Mouse (Mus musculus): ENCODE data around the gene Slc27a5. TPM values are rescaled to one million over a fixed set of nuclear protein-coding genes. Genes with fewer than 3 reads are reported as not detected.
A peak's percentile ranks its signal among the peaks of the same experiment; 100 is the strongest.

Gene Slc27a5
- polyA plus RNA-seq, 1 experiment from 2014 or later = 17.2 TPM

DNA sequence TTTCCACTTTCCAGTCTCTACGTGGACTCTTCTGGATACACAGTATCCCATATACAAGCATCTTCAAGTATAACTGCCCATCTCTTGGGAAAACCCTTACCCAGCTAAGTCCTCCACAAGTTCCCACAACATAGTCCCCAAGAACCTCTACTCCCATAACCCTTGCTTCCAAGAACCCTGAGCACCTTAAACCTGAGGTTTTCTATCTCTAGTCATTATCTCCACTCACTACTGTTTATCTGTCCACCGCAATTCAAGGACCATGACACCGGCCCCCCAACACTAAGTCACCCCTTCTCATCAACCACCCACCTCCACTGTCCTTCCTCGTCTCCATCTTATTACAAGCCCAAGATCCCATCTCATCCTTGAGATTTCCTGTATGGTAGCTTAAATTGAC lies 38.8 kb upstream of the Slc27a5 start:
- H3K27ac ChIP-seq (replicated peaks) = peak overlapping the region; percentile 98
- no peaks in the 10 kb centered on the region for H3K9me3 ChIP-seq (replicated peaks)
- H3K4me2 ChIP-seq = peak overlapping the region; percentile 86
- H3K36me3 ChIP-seq (replicated peaks) = peaks cover 38% of the 10 kb centered on the region
- H3K4me3 ChIP-seq (replicated peaks) = peak overlapping the region; percentile 87
- no peak for ATAC-seq (ENCODE audit: insufficient read depth)
- peaks cover 68% of the 10 kb centered on the region for H3K4me1 ChIP-seq (replicated peaks)
- peak overlapping the region; percentile 98 for H3K9ac ChIP-seq
- 24% methylated on average over 4 of the region's 4 CpGs for WGBS (ENCODE audit: insufficient replicate concordance)
- H3K27me3 ChIP-seq = peaks cover 10% of the 10 kb centered on the region

DNA sequence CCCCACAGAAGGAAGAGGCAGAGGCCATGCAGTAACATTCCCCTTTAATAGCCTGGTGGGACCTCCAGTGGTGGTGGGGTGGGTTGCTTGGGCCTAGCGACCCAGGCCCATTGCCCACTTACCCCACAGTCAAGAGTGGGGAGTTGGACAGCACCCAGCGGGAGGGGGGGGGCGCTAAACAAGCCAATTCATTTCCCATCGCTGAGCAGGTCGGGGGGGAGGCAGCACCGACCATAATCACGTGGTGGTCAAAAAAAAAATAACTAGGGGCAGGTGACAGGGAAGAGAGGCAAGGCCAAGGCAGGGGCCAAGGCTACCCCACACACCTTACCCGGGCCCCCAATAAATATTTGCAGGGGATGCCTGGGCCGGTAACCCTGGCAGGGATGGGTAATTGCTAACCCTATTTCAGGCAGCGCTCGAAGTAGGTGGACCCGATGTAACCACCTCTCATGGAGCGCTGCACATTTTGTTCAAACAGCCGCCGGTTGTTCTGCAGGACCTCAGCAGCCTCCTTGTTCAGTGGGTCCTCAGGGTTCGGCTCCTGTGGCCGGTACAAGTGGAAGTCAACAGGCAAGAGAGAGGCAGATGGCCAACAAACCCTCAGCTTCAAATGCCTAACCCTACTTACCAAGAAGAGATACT lies 37.3 kb upstream of the Slc27a5 start:
- Histone ChIP-seq H3K4me1 (replicated peaks) (peaks cover 69% of the 10 kb centered on the region), H3K9me3 (replicated peaks) (no peaks in the 10 kb centered on the region), H3K27me3 (no peaks in the 10 kb centered on the region), H3K36me3 (replicated peaks) (peaks cover 53% of the 10 kb centered on the region), H3K27ac (replicated peaks) (peak overlapping the region; percentile 98), H3K9ac (peak overlapping the region; percentile 82), H3K4me3 (replicated peaks) (peak overlapping the region; percentile 78), H3K4me2 (peak overlapping the region; percentile 80)
- ATAC-seq (ENCODE audit: insufficient read depth) = no peak
- 81% methylated on average over 17 of the region's 17 CpGs for WGBS (ENCODE audit: insufficient replicate concordance)

DNA sequence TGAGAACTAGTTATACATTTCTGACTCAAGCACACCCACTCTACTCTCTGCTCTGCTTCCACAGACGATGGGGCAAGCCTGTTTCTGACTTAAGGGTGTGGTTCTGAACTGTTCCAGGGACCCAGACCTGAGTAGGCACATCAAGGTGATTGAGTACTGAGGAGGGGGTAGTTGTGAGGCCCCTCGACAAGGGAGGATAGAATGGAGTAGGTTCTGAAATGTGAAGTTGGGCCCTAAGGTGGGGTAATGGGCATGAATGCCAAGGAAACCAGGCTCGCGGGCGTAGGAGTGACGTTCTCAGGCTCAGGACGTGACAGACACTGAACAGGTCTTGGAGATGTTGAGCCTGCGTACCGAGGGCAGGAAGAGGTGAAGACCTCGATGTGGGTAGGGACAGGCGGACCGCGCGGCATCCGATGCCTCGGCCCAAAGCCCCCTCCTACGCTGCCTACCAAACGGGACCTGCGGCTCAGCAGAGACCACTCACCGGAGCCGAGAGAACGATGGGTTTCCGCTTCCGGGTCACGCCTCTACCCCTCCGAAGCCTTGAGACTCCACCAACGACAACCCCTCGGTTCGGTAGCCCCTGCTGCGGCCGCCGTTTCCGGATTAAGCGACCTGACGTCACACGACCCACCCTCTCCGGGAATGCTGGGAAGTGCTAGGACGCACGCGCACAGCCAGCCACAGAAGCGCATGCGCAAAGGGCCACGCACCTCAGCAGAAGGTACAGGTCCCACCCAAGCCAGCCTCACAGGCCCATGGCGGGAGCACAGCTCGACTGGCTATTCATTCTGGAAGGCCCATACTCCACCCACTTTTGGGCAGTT lies 36.4 kb upstream of the Slc27a5 start, which contains the start of gene Chmp2a:
Chmp2a (minus strand) TSS at position 660 of the 830 bp plus-strand sequence.
- ATAC-seq (ENCODE audit: insufficient read depth) = peak; percentile 68
- H3K27ac ChIP-seq (replicated peaks) = peak within 1 kb of the TSS; percentile 98

DNA sequence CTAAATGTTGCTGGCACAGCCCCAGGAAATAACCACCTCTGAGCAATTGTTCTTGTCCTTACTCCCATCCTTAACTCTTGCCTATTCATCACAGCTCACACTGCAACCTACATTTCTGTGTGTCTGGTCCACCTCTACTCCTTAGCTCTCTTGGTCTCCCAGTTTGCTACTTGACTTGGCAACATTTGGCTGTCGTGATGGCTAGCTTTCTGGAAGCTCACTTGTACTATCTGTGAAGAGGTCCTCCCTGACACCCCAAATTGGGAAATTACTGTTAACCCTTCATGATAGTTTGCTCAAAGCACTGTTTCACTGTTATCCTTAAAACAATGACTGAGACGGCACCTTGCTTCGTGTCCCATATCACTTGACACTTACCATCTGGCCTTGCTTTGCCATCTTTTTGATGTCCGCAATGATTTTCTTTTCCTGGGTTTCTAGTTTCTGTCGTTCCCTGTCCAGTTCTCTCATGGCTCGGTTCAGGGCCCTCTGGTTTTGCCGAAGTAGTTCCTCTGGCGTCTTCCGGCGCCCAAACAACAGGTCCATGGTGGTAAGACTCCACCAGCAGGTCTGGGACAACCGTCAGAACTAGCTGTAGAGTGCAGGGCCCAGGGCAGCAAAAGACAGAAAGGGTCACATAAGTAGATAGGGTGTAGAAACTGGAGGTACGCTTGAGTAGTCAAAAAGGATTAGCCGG lies 35.6 kb upstream of the Slc27a5 start:
- H3K27ac ChIP-seq (replicated peaks) = peak overlapping the region; percentile 98
- 44% methylated on average over 13 of the region's 13 CpGs for WGBS (ENCODE audit: insufficient replicate concordance)

More for the DNA sequence above, 36.4 kb upstream of the Slc27a5 start, which contains the start of gene Chmp2a:
- Histone ChIP-seq H3K36me3 (replicated peaks) (peaks cover 63% of the 10 kb centered on the region), H3K4me3 (replicated peaks) (peak within 1 kb of the TSS; percentile 78), H3K9me3 (replicated peaks) (no peaks in the 10 kb centered on the region), H3K9ac (peak within 1 kb of the TSS; percentile 82), H3K4me2 (peak within 1 kb of the TSS; percentile 80), H3K4me1 (replicated peaks) (peaks cover 60% of the 10 kb centered on the region), H3K27me3 (no peaks in the 10 kb centered on the region)
- under 1% methylated on average over 45 of the region's 45 CpGs for WGBS (ENCODE audit: insufficient replicate concordance)

DNA sequence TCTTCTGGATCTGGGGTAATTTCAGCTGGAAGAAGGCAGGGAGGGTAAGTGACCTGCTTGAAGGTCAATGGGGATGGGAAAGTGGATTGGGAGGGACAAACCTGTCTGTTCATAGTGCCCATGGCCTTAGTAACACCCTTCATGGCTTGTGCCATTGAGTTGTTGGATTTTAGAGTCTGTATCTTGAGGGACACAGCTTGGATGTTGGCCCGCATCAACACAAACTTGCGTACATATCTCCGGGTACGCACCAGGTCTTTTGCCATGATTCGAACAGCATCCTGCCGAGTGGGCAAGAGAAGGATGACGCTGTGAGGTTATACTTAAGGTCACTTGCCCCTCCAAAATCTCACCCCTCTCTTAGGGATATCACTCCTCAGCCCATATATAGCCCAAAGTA lies 34.5 kb upstream of the Slc27a5 start:
- Histone ChIP-seq H3K4me1 (replicated peaks) (peaks cover 51% of the 10 kb centered on the region), H3K36me3 (replicated peaks) (peaks cover 81% of the 10 kb centered on the region), H3K9me3 (replicated peaks) (no peaks in the 10 kb centered on the region), H3K27me3 (no peaks in the 10 kb centered on the region), H3K27ac (replicated peaks) (no peak overlapping the region), H3K4me2 (no peak overlapping the region; the same call in 1 of the 2 replicates), H3K9ac (no peak overlapping the region), H3K4me3 (replicated peaks) (no peak overlapping the region)
- no peak for ATAC-seq (ENCODE audit: insufficient read depth)
- WGBS (ENCODE audit: insufficient replicate concordance) = 88% methylated on average over 7 of the region's 7 CpGs

More for the DNA sequence above, 35.6 kb upstream of the Slc27a5 start:
- peak overlapping the region; percentile 82 for H3K9ac ChIP-seq
- peak overlapping the region; percentile 80 for H3K4me2 ChIP-seq
- H3K36me3 ChIP-seq (replicated peaks) = peaks cover 70% of the 10 kb centered on the region
- no peak for ATAC-seq (ENCODE audit: insufficient read depth)
- H3K9me3 ChIP-seq (replicated peaks) = no peaks in the 10 kb centered on the region
- peak overlapping the region; percentile 78 for H3K4me3 ChIP-seq (replicated peaks)
- H3K4me1 ChIP-seq (replicated peaks) = peaks cover 52% of the 10 kb centered on the region
- H3K27me3 ChIP-seq = no peaks in the 10 kb centered on the region

- 80% methylated on average over 2 of the region's 2 CpGs for WGBS (ENCODE audit: insufficient replicate concordance)
- Histone ChIP-seq H3K27me3 (no peaks in the 10 kb centered on the region), H3K4me2 (no peak overlapping the region), H3K9me3 (replicated peaks) (no peaks in the 10 kb centered on the region), H3K36me3 (replicated peaks) (peaks cover 86% of the 10 kb centered on the region), H3K27ac (replicated peaks) (no peak overlapping the region), H3K9ac (no peak overlapping the region), H3K4me1 (replicated peaks) (peaks cover 52% of the 10 kb centered on the region), H3K4me3 (replicated peaks) (no peak overlapping the region)
- no peak for ATAC-seq (ENCODE audit: insufficient read depth)
Measured at GRCm38 (mm10) chr7:13031983-13032382, 34.0 kb upstream of the Slc27a5 start.

- H3K27me3 ChIP-seq = no peaks in the 10 kb centered on the region
- H3K4me2 ChIP-seq = no peak overlapping the region
- H3K9me3 ChIP-seq (replicated peaks) = no peaks in the 10 kb centered on the region
- 70% methylated on average over 5 of the region's 5 CpGs for WGBS (ENCODE audit: insufficient replicate concordance)
- no peak for ATAC-seq (ENCODE audit: insufficient read depth)
- H3K4me3 ChIP-seq (replicated peaks) = no peak overlapping the region
- H3K36me3 ChIP-seq (replicated peaks) = peaks cover 91% of the 10 kb centered on the region
- peaks cover 52% of the 10 kb centered on the region for H3K4me1 ChIP-seq (replicated peaks)
- H3K27ac ChIP-seq (replicated peaks) = no peak overlapping the region
- no peak overlapping the region for H3K9ac ChIP-seq
Measured at GRCm38 (mm10) chr7:13031069-13031468, 33.1 kb upstream of the Slc27a5 start.

DNA sequence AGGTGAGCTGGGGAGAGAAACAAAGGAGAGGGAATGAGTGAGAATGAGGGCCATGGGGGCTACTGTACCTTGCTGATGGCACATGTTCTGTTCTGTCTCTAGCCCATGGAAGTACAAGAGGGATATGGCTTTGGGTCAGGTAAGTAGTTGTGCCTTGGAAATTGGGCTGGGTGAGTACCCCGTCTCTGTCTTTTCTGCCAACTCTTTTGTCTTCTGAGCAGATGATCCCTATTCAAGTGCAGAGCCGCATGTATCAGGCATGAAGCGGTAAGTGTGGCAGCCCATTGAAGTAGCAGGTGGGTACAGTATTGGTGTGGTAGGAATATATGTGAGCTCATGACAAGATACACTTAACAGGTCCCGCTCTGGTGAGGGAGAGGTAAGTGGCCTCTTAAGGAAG lies 31.0 kb upstream of the Slc27a5 start:
- peaks cover 86% of the 10 kb centered on the region for H3K36me3 ChIP-seq (replicated peaks)
- H3K27me3 ChIP-seq = no peaks in the 10 kb centered on the region
- 83% methylated on average over 4 of the region's 4 CpGs for WGBS (ENCODE audit: insufficient replicate concordance)

DNA sequence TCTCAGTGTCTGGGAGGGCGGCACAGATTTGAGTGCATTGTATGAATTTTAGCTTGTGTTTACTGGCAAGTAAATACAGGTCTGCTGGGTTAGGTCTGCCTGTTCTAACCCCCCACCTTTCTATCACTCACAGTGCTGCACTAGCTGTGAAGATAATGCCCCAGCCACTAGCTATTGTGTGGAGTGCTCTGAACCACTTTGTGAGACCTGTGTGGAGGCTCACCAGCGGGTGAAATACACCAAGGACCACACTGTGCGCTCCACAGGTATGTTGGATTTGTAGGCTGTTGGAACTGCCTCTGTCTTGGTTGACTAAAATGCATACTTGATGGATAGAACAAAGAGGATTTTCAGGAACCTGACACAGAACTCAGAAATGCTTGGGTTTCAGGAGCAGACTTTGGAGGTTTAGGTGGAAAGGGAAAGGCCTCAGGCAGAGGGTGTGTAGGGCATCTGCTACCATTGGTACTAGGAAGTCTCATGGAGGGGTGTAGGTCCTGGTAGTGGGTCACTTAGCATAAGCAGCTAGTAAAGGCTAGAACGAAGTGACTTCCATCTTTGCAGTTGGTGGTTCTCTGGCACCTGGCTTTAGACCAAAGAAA lies 27.6 kb upstream of the Slc27a5 start:
- WGBS (ENCODE audit: insufficient replicate concordance) = 29% methylated on average over 4 of the region's 4 CpGs

More for the DNA sequence above, 31.0 kb upstream of the Slc27a5 start:
- peaks cover 48% of the 10 kb centered on the region for H3K4me1 ChIP-seq (replicated peaks)
- H3K4me3 ChIP-seq (replicated peaks) = no peak overlapping the region
- H3K9me3 ChIP-seq (replicated peaks) = no peaks in the 10 kb centered on the region
- H3K4me2 ChIP-seq = no peak overlapping the region
- ATAC-seq (ENCODE audit: insufficient read depth) = no peak
- no peak overlapping the region for H3K27ac ChIP-seq (replicated peaks)
- H3K9ac ChIP-seq = no peak overlapping the region

DNA sequence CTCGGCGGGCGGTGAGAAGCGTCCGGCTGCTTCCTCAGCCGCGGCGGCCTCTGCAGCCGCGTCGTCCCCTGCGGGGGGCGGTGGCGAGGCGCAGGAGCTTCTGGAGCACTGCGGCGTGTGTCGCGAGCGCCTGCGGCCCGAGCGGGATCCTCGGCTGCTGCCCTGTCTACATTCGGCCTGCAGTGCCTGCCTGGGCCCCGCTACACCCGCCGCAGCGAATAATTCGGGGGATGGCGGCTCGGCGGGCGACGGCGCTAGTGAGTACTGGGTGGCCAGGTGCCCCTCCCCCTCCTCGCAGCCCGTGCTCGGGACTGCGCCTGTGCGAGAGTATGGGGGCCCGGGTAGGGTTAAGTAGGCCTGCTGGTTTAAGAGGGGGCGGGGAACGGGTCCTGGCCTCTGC lies 26.8 kb upstream of the Slc27a5 start:
- H3K4me3 ChIP-seq (replicated peaks) = peak overlapping the region; percentile 89
- ATAC-seq (ENCODE audit: insufficient read depth) = peak; percentile 45
- under 1% methylated on average over 29 of the region's 44 CpGs for WGBS (ENCODE audit: insufficient replicate concordance)

More for the DNA sequence above, 27.6 kb upstream of the Slc27a5 start:
- H3K9ac ChIP-seq = peak overlapping the region; percentile 85
- ATAC-seq (ENCODE audit: insufficient read depth) = no peak
- H3K27ac ChIP-seq (replicated peaks) = peak overlapping the region; percentile 98
- peaks cover 43% of the 10 kb centered on the region for H3K4me1 ChIP-seq (replicated peaks)
- peak overlapping the region; percentile 89 for H3K4me3 ChIP-seq (replicated peaks)
- no peaks in the 10 kb centered on the region for H3K27me3 ChIP-seq
- peak overlapping the region; percentile 98 for H3K4me2 ChIP-seq
- H3K9me3 ChIP-seq (replicated peaks) = no peaks in the 10 kb centered on the region
- peaks cover 54% of the 10 kb centered on the region for H3K36me3 ChIP-seq (replicated peaks)

More for the DNA sequence above, 26.8 kb upstream of the Slc27a5 start:
- Histone ChIP-seq H3K27ac (replicated peaks) (peak overlapping the region; percentile 98), H3K9me3 (replicated peaks) (no peaks in the 10 kb centered on the region), H3K4me1 (replicated peaks) (peaks cover 43% of the 10 kb centered on the region), H3K36me3 (replicated peaks) (peaks cover 46% of the 10 kb centered on the region), H3K27me3 (no peaks in the 10 kb centered on the region), H3K9ac (peak overlapping the region; percentile 85), H3K4me2 (peak overlapping the region; percentile 98)
